Mouse (Mus musculus) stomach, embryonic 16.5 days (tissue): ENCODE data around the gene Rad51ap1. TPM values are rescaled to one million over a fixed set of nuclear protein-coding genes. Genes with fewer than 3 reads are reported as not detected.

Experiments used
- ATAC-seq: fragments of 200-750 bp; cut with Nextera tagmentation; 2 replicates; pipeline ENCODE4 v1.8.0; 2017; ENCODE audit warnings: moderate number of reproducible peaks, moderate TSS enrichment; ENCODE audit not compliant: insufficient read depth, low FRiP score
- H3K27ac ChIP-seq: fragments of 300-500 bp; sonication (generic); 2 replicates; pipeline ENCODE4 v1.5.1; 2014; ENCODE audit warnings: low read length
- H3K27me3 ChIP-seq: fragments of 300-500 bp; sonication (generic); 2 replicates; pipeline ENCODE4 v1.6.1; 2014; ENCODE audit warnings: low read length, control low read depth, mixed read lengths; ENCODE audit not compliant: control insufficient read depth, insufficient read depth
- H3K36me3 ChIP-seq: fragments of 300-500 bp; sonication (generic); 2 replicates; pipeline ENCODE4 v1.6.1; 2014; ENCODE audit warnings: low read length; ENCODE audit not compliant: control insufficient read depth, insufficient read depth
- H3K4me1 ChIP-seq: fragments of 300-500 bp; sonication (generic); 2 replicates; pipeline ENCODE4 v1.6.1; 2014; ENCODE audit warnings: low read length, control low read depth, mixed read lengths; ENCODE audit not compliant: control insufficient read depth, insufficient read depth
- H3K4me2 ChIP-seq: fragments of 300-500 bp; sonication (generic); 2 replicates; pipeline ENCODE4 v1.6.1; 2014; ENCODE audit warnings: low read depth, low read length, mixed read lengths
- H3K4me3 ChIP-seq: fragments of 300-500 bp; sonication (generic); replicated peaks from 2 replicates; pipeline ENCODE4 v1.5.1; 2014; ENCODE audit warnings: mild to moderate bottlenecking, low read length
- H3K9ac ChIP-seq: fragments of 300-500 bp; sonication (generic); 2 replicates; pipeline ENCODE4 v1.6.1; 2014; ENCODE audit warnings: low read length
- H3K9me3 ChIP-seq: fragments of 300-500 bp; sonication (generic); replicated peaks from 2 replicates; pipeline ENCODE4 v1.6.1; 2016; ENCODE audit warnings: low read length, control low read depth; ENCODE audit not compliant: control insufficient read depth
- WGBS: fragments of 180-500 bp; shearing (Covaris S2); extraction: QIAGEN DNeasy Blood & Tissue Kit; methylation state at CpG from one replicate; pipeline ENCODE4 v1.1.7; 2014; 5-methylcytosine and 5-hydroxymethylcytosine counted together
- polyA plus RNA-seq: library from polyadenylated mRNA; unstranded; fragments of >200 nt; fragmentation: Nextera tagmentation; extraction: Ambion mirVana; gene quantifications from 2 replicates; pipeline ENCODE4 v1.2.1, GENCODE M21; 2015

Rad51ap1 gene
- polyA plus RNA-seq, 1 experiment from 2014 or later: 50.0 TPM

- H3K27ac ChIP-seq: no peak overlapping the region
- no peaks in the 10 kb centered on the region for H3K4me1 ChIP-seq
- H3K36me3 ChIP-seq: no peaks in the 10 kb centered on the region
- WGBS: 76% methylated on average over 8 of the region's 8 CpGs
- ATAC-seq: no peak
- H3K27me3 ChIP-seq: no peaks in the 10 kb centered on the region
- no peak overlapping the region for H3K4me3 ChIP-seq
- H3K4me2 ChIP-seq: no peak overlapping the region
- no peaks in the 10 kb centered on the region for H3K9me3 ChIP-seq
- H3K9ac ChIP-seq: no peak overlapping the region
Observed at GRCm38 (mm10) chr6:126877118-126877517, 62.3 kb downstream of the Rad51ap1 start.

Other genes starting within 250 kb of the Rad51ap1 start
- 3.3 and 3.5 TPM in 2 replicates for gene Kcna6, start 198.9 kb downstream of the Rad51ap1 start, polyA plus RNA-seq
- gene Ndufa9, start 90.5 kb downstream of the Rad51ap1 start, polyA plus RNA-seq: 226 and 234 TPM in 2 replicates
- gene Akap3, start 86.5 kb downstream of the Rad51ap1 start, polyA plus RNA-seq: 0.04 TPM in 1 of 2 replicates, not detected in the other
- 0.22 TPM in 1 of 2 replicates, not detected in the other for gene Dyrk4, start 17.7 kb downstream of the Rad51ap1 start, polyA plus RNA-seq
- gene D6Wsu163e, start 375 bp upstream of the Rad51ap1 start, polyA plus RNA-seq: 16.9 and 17.0 TPM in 2 replicates
- gene Fgf6, start 76.0 kb upstream of the Rad51ap1 start, polyA plus RNA-seq: 0.22 TPM in 1 of 2 replicates, not detected in the other
- not detected in 2 replicates for gene Fgf23, start 133.3 kb upstream of the Rad51ap1 start, polyA plus RNA-seq
- gene Tigar, start 170.0 kb upstream of the Rad51ap1 start, polyA plus RNA-seq: 4.6 and 5.0 TPM in 2 replicates
- 932 and 1,032 TPM in 2 replicates for gene Ccnd2, start 212.6 kb upstream of the Rad51ap1 start, polyA plus RNA-seq